Mouse (Mus musculus): ENCODE results near the gene Zfp292. TPM values are rescaled to one million over a fixed set of nuclear protein-coding genes. Genes with fewer than 3 reads are reported as not detected.
A peak's percentile ranks its signal among the peaks of the same experiment; 100 is the strongest.

Zfp292 gene
- polyA plus RNA-seq, 1 experiment, result 1.3 TPM

- no peak overlapping the region for H3K27ac ChIP-seq (ENCODE audit: control insufficient read depth, insufficient read depth, low read depth, low read length)
- H3K4me1 ChIP-seq (ENCODE audit: control insufficient read depth, insufficient read depth, low read length), result no peaks in the 10 kb centered on the region
- no peak for TF ChIP-seq POLR2A (IDR thresholded peaks at IDR 0.05; ENCODE audit: control insufficient read depth, low read depth, low read length)
- no peak for TF ChIP-seq CTCF (IDR thresholded peaks at IDR 0.05; ENCODE audit: control insufficient read depth, insufficient read depth, insufficient replicate concordance, low read depth, low read length)
- no peak overlapping the region for H3K4me3 ChIP-seq (ENCODE audit: control insufficient read depth, low read depth, low read length)
- no peaks in the 10 kb centered on the region for H3K36me3 ChIP-seq (ENCODE audit: control insufficient read depth, insufficient read depth, low read length)
- H3K27me3 ChIP-seq (ENCODE audit: control insufficient read depth, insufficient read depth, low read length), result no peaks in the 10 kb centered on the region
Observed at GRCm38 (mm10) chr4:34798005-34798404, 84.8 kb downstream of the Zfp292 start.

- no peaks in the 10 kb centered on the region for H3K4me1 ChIP-seq (ENCODE audit: control insufficient read depth, insufficient read depth, low read length)
- H3K27ac ChIP-seq (ENCODE audit: control insufficient read depth, insufficient read depth, low read depth, low read length), result no peak overlapping the region
- H3K36me3 ChIP-seq (ENCODE audit: control insufficient read depth, insufficient read depth, low read length), result no peaks in the 10 kb centered on the region
- TF ChIP-seq CTCF (IDR thresholded peaks at IDR 0.05; ENCODE audit: control insufficient read depth, insufficient read depth, insufficient replicate concordance, low read depth, low read length), result no peak
- no peak for TF ChIP-seq POLR2A (IDR thresholded peaks at IDR 0.05; ENCODE audit: control insufficient read depth, low read depth, low read length)
- no peak overlapping the region for H3K4me3 ChIP-seq (ENCODE audit: control insufficient read depth, low read depth, low read length)
- no peaks in the 10 kb centered on the region for H3K27me3 ChIP-seq (ENCODE audit: control insufficient read depth, insufficient read depth, low read length)
Observed at GRCm38 (mm10) chr4:34797294-34797983, 85.3 kb downstream of the Zfp292 start.

DNA sequence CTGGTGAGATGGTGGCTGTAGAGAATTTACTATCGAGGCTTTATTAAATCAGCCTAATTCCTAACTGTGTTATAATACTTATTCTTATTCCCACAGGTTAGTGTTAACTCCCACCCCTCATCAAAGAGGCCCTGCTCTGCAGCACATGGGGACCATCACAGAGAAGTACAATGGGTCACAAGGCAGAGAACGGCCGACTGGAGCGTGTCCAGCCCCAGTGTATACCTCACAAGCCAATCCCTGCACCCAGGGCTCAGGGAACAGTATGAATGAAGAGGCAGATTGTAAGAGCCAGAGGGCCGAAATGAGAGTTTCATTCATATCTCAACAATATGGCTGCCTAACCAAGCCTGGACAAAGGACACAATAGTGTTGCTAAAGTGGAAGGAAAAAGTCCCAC, 86.5 kb downstream of the Zfp292 start:
- Histone ChIP-seq H3K27me3 (ENCODE audit: control insufficient read depth, insufficient read depth, low read length) (no peaks in the 10 kb centered on the region), H3K36me3 (ENCODE audit: control insufficient read depth, insufficient read depth, low read length) (no peaks in the 10 kb centered on the region), H3K4me1 (ENCODE audit: control insufficient read depth, insufficient read depth, low read length) (no peaks in the 10 kb centered on the region), H3K4me3 (ENCODE audit: control insufficient read depth, low read depth, low read length) (no peak overlapping the region), H3K27ac (ENCODE audit: control insufficient read depth, insufficient read depth, low read depth, low read length) (no peak overlapping the region)
- TF ChIP-seq POLR2A (IDR thresholded peaks at IDR 0.05; ENCODE audit: control insufficient read depth, low read depth, low read length) (no peak), CTCF (IDR thresholded peaks at IDR 0.05; ENCODE audit: control insufficient read depth, insufficient read depth, insufficient replicate concordance, low read depth, low read length) (no peak)

DNA sequence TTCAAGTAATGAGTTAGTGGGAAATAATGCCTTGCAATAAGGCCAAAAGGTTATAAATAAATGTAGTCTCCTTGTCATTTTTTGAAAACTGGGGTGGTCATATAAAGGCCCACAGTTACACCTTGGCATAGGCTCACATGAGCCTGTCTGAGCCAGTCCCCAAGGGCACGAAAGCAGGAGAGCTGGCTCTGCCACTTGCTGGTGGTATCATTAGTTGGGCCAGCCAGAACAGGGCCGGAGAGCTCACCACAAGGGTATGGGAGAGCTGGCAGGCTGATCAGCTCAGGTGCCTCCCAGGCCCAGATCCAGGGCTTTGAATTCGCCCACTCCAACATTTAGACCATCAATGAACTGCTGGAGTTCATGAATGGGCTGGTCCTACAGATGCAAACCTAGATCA, 96.3 kb downstream of the Zfp292 start:
- no peak for TF ChIP-seq POLR2A (IDR thresholded peaks at IDR 0.05; ENCODE audit: control insufficient read depth, low read depth, low read length)
- Histone ChIP-seq H3K36me3 (ENCODE audit: control insufficient read depth, insufficient read depth, low read length) (no peaks in the 10 kb centered on the region), H3K4me1 (ENCODE audit: control insufficient read depth, insufficient read depth, low read length) (no peaks in the 10 kb centered on the region), H3K4me3 (ENCODE audit: control insufficient read depth, low read depth, low read length) (no peak overlapping the region), H3K27ac (ENCODE audit: control insufficient read depth, insufficient read depth, low read depth, low read length) (no peak overlapping the region), H3K27me3 (ENCODE audit: control insufficient read depth, insufficient read depth, low read length) (no peaks in the 10 kb centered on the region)

GRCm38 (mm10) chr4:34785646-34786045, 97.1 kb downstream of the Zfp292 start:
- Histone ChIP-seq H3K4me3 (ENCODE audit: control insufficient read depth, low read depth, low read length) (no peak overlapping the region), H3K27ac (ENCODE audit: control insufficient read depth, insufficient read depth, low read depth, low read length) (no peak overlapping the region), H3K4me1 (ENCODE audit: control insufficient read depth, insufficient read depth, low read length) (no peaks in the 10 kb centered on the region), H3K36me3 (ENCODE audit: control insufficient read depth, insufficient read depth, low read length) (no peaks in the 10 kb centered on the region), H3K27me3 (ENCODE audit: control insufficient read depth, insufficient read depth, low read length) (no peaks in the 10 kb centered on the region)
- TF ChIP-seq CTCF (IDR thresholded peaks at IDR 0.05; ENCODE audit: control insufficient read depth, insufficient read depth, insufficient replicate concordance, low read depth, low read length), result no peak
- no peak for TF ChIP-seq POLR2A (IDR thresholded peaks at IDR 0.05; ENCODE audit: control insufficient read depth, low read depth, low read length)

DNA sequence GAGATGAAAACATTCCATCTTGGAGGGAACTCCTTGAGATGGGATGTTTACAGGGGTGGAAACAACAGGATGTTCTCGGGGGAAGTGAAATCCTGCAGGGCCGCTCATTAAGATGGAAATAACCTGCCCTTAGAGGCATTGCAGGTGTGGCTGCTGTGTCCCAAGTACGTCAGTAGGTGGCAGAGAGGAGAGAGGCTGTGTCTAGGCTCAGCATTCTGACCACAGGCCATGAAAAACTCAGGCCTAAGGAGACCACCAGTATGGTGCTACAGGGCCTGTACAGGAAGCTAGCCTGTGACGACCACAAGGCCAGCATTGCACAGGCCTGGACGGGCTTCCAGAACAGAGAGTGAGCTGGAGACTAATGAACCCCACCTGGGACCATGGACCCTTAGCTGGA, 97.9 kb downstream of the Zfp292 start:
- Histone ChIP-seq H3K27me3 (ENCODE audit: control insufficient read depth, insufficient read depth, low read length) (no peaks in the 10 kb centered on the region), H3K36me3 (ENCODE audit: control insufficient read depth, insufficient read depth, low read length) (no peaks in the 10 kb centered on the region), H3K4me1 (ENCODE audit: control insufficient read depth, insufficient read depth, low read length) (no peaks in the 10 kb centered on the region), H3K4me3 (ENCODE audit: control insufficient read depth, low read depth, low read length) (no peak overlapping the region), H3K27ac (ENCODE audit: control insufficient read depth, insufficient read depth, low read depth, low read length) (no peak overlapping the region)
- TF ChIP-seq POLR2A (IDR thresholded peaks at IDR 0.05; ENCODE audit: control insufficient read depth, low read depth, low read length) (no peak), CTCF (IDR thresholded peaks at IDR 0.05; ENCODE audit: control insufficient read depth, insufficient read depth, insufficient replicate concordance, low read depth, low read length) (no peak; the same call in 1 of the 2 replicates)

DNA sequence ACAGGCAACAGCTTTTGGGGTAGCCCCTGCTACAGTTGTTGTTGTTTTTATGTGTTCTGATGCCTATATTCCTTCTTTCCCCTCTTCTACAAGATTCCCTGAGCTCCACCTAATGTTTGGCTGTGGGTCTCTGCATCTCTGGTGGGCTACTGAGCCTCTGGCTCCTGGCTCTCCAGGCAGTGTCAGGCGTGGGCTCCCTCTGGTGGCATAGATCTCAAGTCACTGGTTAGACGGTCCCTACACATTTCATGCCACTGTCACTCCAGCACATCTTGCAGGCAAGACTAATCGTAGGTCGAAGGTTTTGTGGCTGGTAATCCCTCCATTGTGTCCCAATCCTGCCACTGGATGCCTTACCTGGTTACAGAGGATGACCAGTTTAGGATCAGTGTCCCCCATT, 100.0 kb downstream of the Zfp292 start:
- H3K27me3 ChIP-seq (ENCODE audit: control insufficient read depth, insufficient read depth, low read length), result no peaks in the 10 kb centered on the region
- H3K36me3 ChIP-seq (ENCODE audit: control insufficient read depth, insufficient read depth, low read length), result no peaks in the 10 kb centered on the region
- H3K4me3 ChIP-seq (ENCODE audit: control insufficient read depth, low read depth, low read length), result no peak overlapping the region
- no peak overlapping the region for H3K27ac ChIP-seq (ENCODE audit: control insufficient read depth, insufficient read depth, low read depth, low read length)
- H3K4me1 ChIP-seq (ENCODE audit: control insufficient read depth, insufficient read depth, low read length), result no peaks in the 10 kb centered on the region; the same call in 1 of the 2 replicates
- no peak for TF ChIP-seq POLR2A (IDR thresholded peaks at IDR 0.05; ENCODE audit: control insufficient read depth, low read depth, low read length)
- peak; percentile 17; the same call in 1 of the 2 replicates for TF ChIP-seq CTCF (IDR thresholded peaks at IDR 0.05; ENCODE audit: control insufficient read depth, insufficient read depth, insufficient replicate concordance, low read depth, low read length)

All from testis, adult 2 months (tissue).